Mouse (Mus musculus) midbrain, embryonic 10.5 days (tissue): Measurements from ENCODE around the gene St3gal3. TPM values are rescaled to one million over a fixed set of nuclear protein-coding genes. Genes with fewer than 3 reads are reported as not detected.

ENCODE experiments used
- DNase-seq: peaks from one replicate; pipeline ENCODE4 v3.0.0-alpha.2; 2017; ENCODE audit warnings: low spot score
- H3K27ac ChIP-seq: fragments of 300-500 bp; sonication (generic); replicated peaks from 2 replicates; pipeline ENCODE4 v1.5.1; 2016; ENCODE audit warnings: mild to moderate bottlenecking
- H3K27me3 ChIP-seq: fragments of 300-500 bp; sonication (generic); 2 replicates; pipeline ENCODE4 v1.6.1; 2016; ENCODE audit warnings: low read depth, mild to moderate bottlenecking; ENCODE audit not compliant: poor library complexity, severe bottlenecking
- H3K36me3 ChIP-seq: fragments of 300-500 bp; sonication (generic); 2 replicates; pipeline ENCODE4 v1.6.1; 2016; ENCODE audit warnings: mild to moderate bottlenecking, moderate library complexity
- H3K4me1 ChIP-seq: fragments of 300-500 bp; sonication (generic); 2 replicates; pipeline ENCODE4 v1.6.1; 2016
- H3K4me3 ChIP-seq: fragments of 300-500 bp; sonication (generic); 2 replicates; pipeline ENCODE4 v1.5.1; 2016; ENCODE audit warnings: mild to moderate bottlenecking, moderate library complexity
- H3K9me3 ChIP-seq: fragments of 300-500 bp; sonication (generic); replicated peaks from 2 replicates; pipeline ENCODE4 v1.6.1; 2016; ENCODE audit warnings: mild to moderate bottlenecking
- WGBS: fragments of 180-500 bp; shearing (Covaris S2); methylation state at CpG from one replicate; pipeline ENCODE4 v1.1.7; 2016; 5-methylcytosine and 5-hydroxymethylcytosine counted together
- polyA plus RNA-seq: library from polyadenylated mRNA; unstranded; fragments of >200 nt; fragmentation: Nextera tagmentation; extraction: Ambion mirVana; gene quantifications from 2 replicates; pipeline ENCODE4 v1.2.1, GENCODE M21; 2016

The St3gal3 gene
- polyA plus RNA-seq, 1 experiment from 2014 or later: 7.3 TPM

GRCm38 (mm10) chr4:118019640-118020039 is 115.1 kb downstream of the St3gal3 start:
- Histone ChIP-seq H3K9me3 (no peaks in the 10 kb centered on the region), H3K36me3 (no peaks in the 10 kb centered on the region), H3K4me1 (peaks cover 26% of the 10 kb centered on the region), H3K4me3 (no peak overlapping the region), H3K27me3 (no peaks in the 10 kb centered on the region), H3K27ac (no peak overlapping the region)
- DNase-seq: no peak
- WGBS: 84% methylated on average over 8 of the region's 8 CpGs

GRCm38 (mm10) chr4:118019218-118019617 is 115.5 kb downstream of the St3gal3 start:
- Histone ChIP-seq H3K27me3 (no peaks in the 10 kb centered on the region), H3K4me1 (peaks cover 26% of the 10 kb centered on the region), H3K36me3 (peaks cover 2% of the 10 kb centered on the region; the same call in 1 of the 2 replicates), H3K27ac (no peak overlapping the region), H3K4me3 (no peak overlapping the region), H3K9me3 (no peaks in the 10 kb centered on the region)
- 77% methylated on average over 5 of the region's 5 CpGs for WGBS
- no peak for DNase-seq

DNA sequence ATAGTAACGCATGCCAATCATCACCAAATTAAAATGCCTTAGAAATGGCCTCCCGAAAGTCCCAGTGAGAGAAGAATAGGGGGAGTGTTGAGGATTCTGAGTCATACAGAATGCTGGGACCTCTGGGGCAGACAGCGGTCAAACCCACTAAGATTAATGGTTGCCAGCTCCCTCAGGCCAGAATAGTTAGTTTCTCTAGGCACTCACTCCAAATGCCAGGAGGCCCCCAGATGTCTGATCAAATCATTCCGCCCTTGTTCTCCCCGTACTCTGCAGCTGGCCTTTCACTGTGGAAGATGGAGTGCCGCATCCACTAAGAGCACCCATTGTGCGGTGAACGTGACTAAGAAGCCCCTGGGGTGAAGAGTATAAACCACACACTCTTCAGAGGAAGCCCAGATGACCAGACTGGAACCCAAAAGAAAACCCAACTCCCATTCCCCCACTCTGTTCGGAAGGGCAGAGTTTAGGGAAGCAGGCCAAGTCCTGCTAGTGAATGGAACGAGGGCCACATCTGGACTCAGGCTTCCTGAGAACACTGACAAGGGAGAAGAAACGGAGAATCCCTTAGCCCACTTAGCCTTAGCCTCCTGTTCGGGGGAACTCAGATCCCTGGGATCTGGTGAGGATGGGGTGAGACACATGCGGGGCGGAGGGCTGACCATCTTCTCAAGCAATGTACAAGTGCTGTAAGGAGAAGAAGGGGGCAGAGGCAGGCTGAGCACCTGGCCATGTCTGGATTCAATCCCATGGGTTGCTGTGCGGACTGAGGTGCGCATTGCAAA is 117.5 kb downstream of the St3gal3 start:
- no peak overlapping the region for H3K4me3 ChIP-seq
- 91% methylated on average over 16 of the region's 16 CpGs for WGBS
- peaks cover 2% of the 10 kb centered on the region; the same call in 1 of the 2 replicates for H3K36me3 ChIP-seq
- H3K27me3 ChIP-seq: no peaks in the 10 kb centered on the region
- no peaks in the 10 kb centered on the region for H3K9me3 ChIP-seq
- H3K4me1 ChIP-seq: peaks cover 26% of the 10 kb centered on the region
- no peak overlapping the region for H3K27ac ChIP-seq
- DNase-seq: no peak

GRCm38 (mm10) chr4:118016323-118016911 is 118.3 kb downstream of the St3gal3 start:
- H3K27ac ChIP-seq: no peak overlapping the region
- H3K27me3 ChIP-seq: no peaks in the 10 kb centered on the region
- no peak overlapping the region for H3K4me3 ChIP-seq
- peaks cover 2% of the 10 kb centered on the region; the same call in 1 of the 2 replicates for H3K36me3 ChIP-seq
- no peak for DNase-seq
- WGBS: 93% methylated on average over 10 of the region's 10 CpGs
- peaks cover 26% of the 10 kb centered on the region for H3K4me1 ChIP-seq
- no peaks in the 10 kb centered on the region for H3K9me3 ChIP-seq

GRCm38 (mm10) chr4:118015636-118016035 is 119.1 kb downstream of the St3gal3 start:
- H3K4me3 ChIP-seq: no peak overlapping the region
- H3K27me3 ChIP-seq: no peaks in the 10 kb centered on the region
- no peaks in the 10 kb centered on the region for H3K9me3 ChIP-seq
- no peak overlapping the region for H3K27ac ChIP-seq
- no peak for DNase-seq
- H3K36me3 ChIP-seq: peaks cover 2% of the 10 kb centered on the region; the same call in 1 of the 2 replicates
- WGBS: 68% methylated on average over 6 of the region's 6 CpGs
- H3K4me1 ChIP-seq: peaks cover 26% of the 10 kb centered on the region

DNA sequence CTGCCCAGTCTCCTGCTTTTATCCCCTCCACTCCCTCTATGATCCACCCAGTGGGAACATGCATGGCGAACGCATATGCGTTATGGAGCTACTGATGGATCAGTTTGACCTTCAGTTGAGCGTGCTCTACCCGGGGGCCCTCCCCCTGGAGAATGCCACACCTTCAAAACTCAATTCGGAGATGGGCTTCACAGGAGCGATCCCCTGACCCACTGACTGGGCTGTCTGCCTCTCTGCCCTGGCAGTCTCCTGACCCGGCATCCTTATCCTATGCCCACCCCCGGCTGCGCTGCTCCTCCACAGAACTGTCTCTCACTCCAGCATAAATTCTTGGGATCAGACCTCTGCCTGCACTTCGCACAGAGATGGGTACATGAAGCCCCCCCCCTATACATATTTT is 119.6 kb downstream of the St3gal3 start:
- Histone ChIP-seq H3K9me3 (no peaks in the 10 kb centered on the region), H3K4me3 (no peak overlapping the region), H3K27me3 (no peaks in the 10 kb centered on the region), H3K36me3 (peaks cover 2% of the 10 kb centered on the region; the same call in 1 of the 2 replicates), H3K4me1 (peaks cover 26% of the 10 kb centered on the region), H3K27ac (no peak overlapping the region)
- WGBS: 94% methylated on average over 11 of the region's 11 CpGs
- no peak for DNase-seq

- no peak overlapping the region for H3K4me3 ChIP-seq
- no peaks in the 10 kb centered on the region for H3K9me3 ChIP-seq
- H3K27me3 ChIP-seq: no peaks in the 10 kb centered on the region
- H3K4me1 ChIP-seq: peaks cover 2% of the 10 kb centered on the region
- H3K27ac ChIP-seq: no peak overlapping the region
- H3K36me3 ChIP-seq: peaks cover 2% of the 10 kb centered on the region; the same call in 1 of the 2 replicates
- WGBS: 85% methylated on average over 9 of the region's 9 CpGs
- DNase-seq: no peak
Measured at GRCm38 (mm10) chr4:118010661-118011173, 124.0 kb downstream of the St3gal3 start.

DNA sequence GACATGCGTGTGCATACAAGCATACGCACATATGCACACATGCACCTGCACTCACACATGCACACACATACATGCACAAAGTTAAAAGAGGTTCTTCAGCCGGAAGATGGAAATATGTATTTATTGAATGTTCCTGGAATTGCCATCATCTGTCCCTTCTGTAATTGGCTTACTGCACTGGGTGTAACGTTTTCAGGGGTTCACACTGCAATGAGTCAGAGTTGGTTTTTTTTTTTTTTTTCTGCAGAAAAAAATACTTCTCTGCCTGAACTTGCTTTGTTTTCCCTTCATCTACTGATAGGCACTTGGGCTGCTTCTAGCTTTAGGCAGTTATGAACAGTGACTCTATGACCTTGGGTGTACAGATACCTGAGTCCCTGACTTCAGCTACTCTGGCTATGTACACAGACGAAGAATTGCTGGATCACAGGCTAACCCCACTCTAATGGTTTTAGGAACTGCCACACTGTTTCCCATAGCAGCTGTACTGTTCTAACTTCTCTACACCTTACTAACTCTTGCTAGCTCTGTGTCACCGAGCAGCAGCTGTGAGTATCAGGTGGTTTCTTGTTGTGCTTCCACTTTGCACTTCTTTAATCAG is 126.2 kb downstream of the St3gal3 start:
- no peak for DNase-seq
- Histone ChIP-seq H3K4me1 (no peaks in the 10 kb centered on the region), H3K27me3 (no peaks in the 10 kb centered on the region), H3K27ac (no peak overlapping the region), H3K9me3 (no peaks in the 10 kb centered on the region), H3K4me3 (no peak overlapping the region), H3K36me3 (no peaks in the 10 kb centered on the region)
- 85% methylated on average over 6 of the region's 6 CpGs for WGBS

DNA sequence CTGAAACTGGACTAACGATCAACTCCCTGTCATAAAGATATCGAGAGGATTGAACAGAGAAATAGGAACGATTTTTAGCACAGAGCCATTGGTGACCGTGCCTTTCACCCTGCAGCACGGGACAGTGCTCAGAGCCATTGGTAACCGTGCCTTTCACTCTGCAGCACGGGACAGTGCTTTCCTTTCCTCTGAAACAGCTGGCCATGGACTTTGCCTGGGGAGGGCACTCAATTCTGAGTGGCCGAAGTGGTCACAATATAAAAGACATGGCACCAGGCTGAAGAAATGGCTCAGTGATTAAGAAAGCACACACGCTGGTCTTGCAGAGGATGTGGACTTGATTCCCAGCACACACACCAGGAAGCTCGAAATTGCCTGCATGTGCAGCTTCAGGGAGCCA is 133.4 kb downstream of the St3gal3 start:
- Histone ChIP-seq H3K4me1 (peaks cover 32% of the 10 kb centered on the region), H3K27ac (no peak overlapping the region), H3K4me3 (no peak overlapping the region), H3K9me3 (no peaks in the 10 kb centered on the region), H3K36me3 (no peaks in the 10 kb centered on the region), H3K27me3 (no peaks in the 10 kb centered on the region)
- 81% methylated on average over 10 of the region's 10 CpGs for WGBS
- no peak for DNase-seq

DNA sequence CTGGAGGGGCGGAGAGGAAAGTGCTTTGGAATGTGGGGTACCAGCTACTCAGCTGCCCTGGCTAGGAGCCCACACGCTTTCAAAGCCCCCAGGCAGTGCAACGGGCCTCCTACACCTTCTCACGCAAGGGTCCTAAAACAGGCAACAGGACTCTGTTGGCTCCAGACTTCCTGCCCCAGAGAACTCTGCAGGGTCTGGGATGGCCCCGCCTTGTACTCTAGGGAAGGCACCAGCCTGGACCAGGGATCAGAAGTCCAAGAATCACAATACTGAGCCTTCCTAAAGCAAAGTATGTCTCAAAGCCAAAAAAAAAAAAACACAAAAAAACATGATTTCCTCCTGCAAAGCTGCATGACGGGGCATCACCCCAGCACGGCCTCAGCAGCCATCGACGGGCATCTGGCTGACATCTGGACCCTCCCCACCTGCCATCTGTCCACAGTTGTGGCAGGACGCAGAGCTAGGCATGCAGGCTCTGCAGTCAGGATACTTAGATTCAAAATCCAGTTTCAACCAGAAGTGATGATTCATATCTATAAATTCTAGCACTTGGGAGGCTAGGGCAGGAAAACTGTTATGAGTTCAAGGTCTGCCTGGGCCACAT is 134.0 kb downstream of the St3gal3 start:
- no peak overlapping the region for H3K4me3 ChIP-seq
- 74% methylated on average over 10 of the region's 10 CpGs for WGBS
- no peak for DNase-seq
- H3K27ac ChIP-seq: no peak overlapping the region
- no peaks in the 10 kb centered on the region for H3K36me3 ChIP-seq
- H3K9me3 ChIP-seq: no peaks in the 10 kb centered on the region
- H3K27me3 ChIP-seq: no peaks in the 10 kb centered on the region
- peaks cover 32% of the 10 kb centered on the region for H3K4me1 ChIP-seq

DNA sequence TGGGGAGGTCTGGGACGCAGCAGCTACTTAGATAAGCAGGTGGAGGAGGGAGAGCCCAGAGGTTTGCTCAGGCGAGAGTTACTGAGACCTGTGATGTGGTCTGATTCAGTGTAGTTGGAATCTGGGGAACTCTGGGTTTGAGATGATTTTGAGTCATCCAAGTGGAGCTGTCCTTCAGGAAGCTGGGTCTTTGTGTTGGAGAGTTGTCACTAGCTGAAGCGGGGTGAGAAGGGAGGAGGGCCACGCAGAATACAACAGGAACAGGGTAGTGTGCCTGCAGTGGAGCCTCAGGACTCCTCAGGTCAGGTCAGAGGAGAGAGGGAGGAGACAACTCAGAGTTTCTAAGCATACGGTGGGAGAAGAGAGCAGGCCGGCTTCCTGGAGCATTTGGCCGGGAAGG is 134.8 kb downstream of the St3gal3 start:
- Histone ChIP-seq H3K27me3 (no peaks in the 10 kb centered on the region), H3K4me3 (no peak overlapping the region), H3K4me1 (peaks cover 32% of the 10 kb centered on the region), H3K36me3 (no peaks in the 10 kb centered on the region), H3K27ac (no peak overlapping the region), H3K9me3 (no peaks in the 10 kb centered on the region)
- 78% methylated on average over 7 of the region's 7 CpGs for WGBS
- no peak for DNase-seq

GRCm38 (mm10) chr4:117997381-117998269 is 137.1 kb downstream of the St3gal3 start:
- DNase-seq: peak; percentile 35
- H3K9me3 ChIP-seq: no peaks in the 10 kb centered on the region
- H3K36me3 ChIP-seq: no peaks in the 10 kb centered on the region
- 16% methylated on average over 20 of the region's 20 CpGs for WGBS
- peaks cover 36% of the 10 kb centered on the region for H3K4me1 ChIP-seq
- H3K27ac ChIP-seq: no peak overlapping the region
- H3K4me3 ChIP-seq: no peak overlapping the region
- H3K27me3 ChIP-seq: no peaks in the 10 kb centered on the region
